Mouse (Mus musculus) layer of hippocampus, adult 18-20 months (tissue): ENCODE measurements around the gene Zfp991. TPM values are rescaled to one million over a fixed set of nuclear protein-coding genes. Genes with fewer than 3 reads are reported as not detected.

Experiments used
- total RNA-seq, 2 experiments: library from RNA; stranded (reverse); gene quantifications; 2 replicates each; pipeline ENCODE4 v1.2.3; 2021

Zfp991 gene
- total RNA-seq, 2 experiments from 2014 or later, result 6.9 to 8.8 TPM

Other genes with a start within 250 kb of the Zfp991 start
- not detected for gene Gm21411, start 222.4 kb upstream of the Zfp991 start, total RNA-seq
- gene Zfp989, start 160.1 kb upstream of the Zfp991 start, total RNA-seq, result not detected
- gene Rex2, start 110.2 kb upstream of the Zfp991 start, total RNA-seq, result under 1 TPM; 0.07 to 0.23 TPM
- under 1 TPM; 0.33 to 0.40 TPM for gene Zfp988, start 173.6 kb downstream of the Zfp991 start, total RNA-seq
- gene Zfp978, start 229.3 kb downstream of the Zfp991 start, total RNA-seq, result not detected